Mouse (Mus musculus) lung, adult 10 weeks (tissue): ENCODE results near the gene Tspan14. TPM values are rescaled to one million over a fixed set of nuclear protein-coding genes. Genes with fewer than 3 reads are reported as not detected.

Experiments used
- polyA plus RNA-seq: library from polyadenylated mRNA; stranded (reverse); fragments of 350-450 nt; fragmentation: Illumina TruSeq; extraction: RNeasy Lipid Tissue Mini Kit (QIAGEN cat#74804); gene quantifications from one replicate; pipeline ENCODE4 v1.2.3, GENCODE M21; 2014; ENCODE audit warnings: low read depth, low replicate concordance; ENCODE audit not compliant: insufficient read depth

Gene Tspan14
- 46.6 TPM for polyA plus RNA-seq

DNA sequence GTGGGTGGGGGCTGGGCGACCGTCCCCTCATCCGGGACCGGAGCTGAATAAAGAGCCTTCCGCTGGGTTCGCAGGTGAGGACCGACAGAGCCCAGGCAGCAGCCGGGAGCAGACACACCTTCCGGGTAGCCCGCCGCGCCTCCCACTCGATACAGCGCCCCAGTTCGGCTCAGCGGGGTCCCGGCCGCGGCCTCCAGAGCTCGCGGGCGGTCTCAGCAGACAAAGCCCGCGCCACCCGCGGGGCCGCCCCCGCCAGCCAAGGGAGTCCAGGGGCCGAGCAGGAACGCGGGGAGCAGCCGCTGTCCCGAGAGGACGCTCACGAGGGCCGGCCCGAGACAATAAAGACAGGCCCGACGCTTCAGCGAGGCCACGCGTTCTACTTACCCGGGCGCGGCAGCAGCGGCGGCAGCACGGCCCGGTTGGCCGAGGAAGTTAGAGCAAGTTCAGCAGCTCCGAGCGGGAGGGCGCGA lies at the start of gene Tspan14:
Gene Tspan14, minus strand, starts transcription at position 416 of the 470 bp plus-strand sequence.

DNA sequence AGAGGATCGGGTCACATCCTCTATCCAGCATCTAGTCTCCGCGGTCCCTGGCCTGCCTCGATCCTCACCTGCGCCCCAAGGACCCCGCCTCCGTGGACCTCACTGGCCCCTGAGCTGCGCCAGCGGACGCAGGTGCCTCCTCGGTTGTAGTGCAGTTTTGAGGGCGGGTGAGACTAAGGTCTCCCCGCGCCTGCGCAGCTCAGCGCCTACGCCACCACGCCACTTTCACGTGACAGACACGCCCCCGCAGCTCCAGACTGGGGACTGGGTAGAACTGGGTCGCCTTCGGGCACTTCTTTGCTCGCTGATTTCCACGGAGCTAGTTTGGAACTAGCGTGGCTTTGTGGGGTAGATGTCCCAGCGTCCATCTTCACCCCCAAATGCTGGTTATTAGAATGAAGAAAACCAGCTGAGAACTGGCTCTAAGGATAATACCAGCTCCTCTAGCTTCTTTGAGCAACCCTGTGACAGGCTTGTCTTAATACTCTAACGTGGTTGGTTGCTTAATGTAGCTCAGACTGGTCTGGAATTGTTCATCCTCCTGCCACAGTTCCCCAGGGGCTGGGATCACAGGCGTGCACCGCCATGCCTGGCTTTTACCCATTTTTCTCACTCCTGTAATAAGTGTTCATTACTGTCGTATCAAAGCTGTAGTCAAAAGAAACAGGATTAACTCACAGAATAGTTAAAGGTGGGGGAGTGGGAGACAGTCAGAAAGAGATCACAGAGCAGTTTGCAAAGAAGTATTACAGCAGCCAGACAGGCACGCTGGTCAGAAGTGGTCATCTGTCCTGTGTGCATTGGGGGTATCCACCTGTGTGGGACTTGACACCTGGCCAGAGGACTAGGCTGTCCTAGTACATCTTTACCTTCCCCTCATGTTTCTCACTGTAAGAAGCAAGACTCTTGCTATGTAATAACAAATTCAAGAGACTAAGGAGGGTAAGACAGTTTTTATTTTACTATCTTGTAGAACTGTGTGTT lies 47.3 kb upstream of the Tspan14 start, which contains the start of gene Fam213a:
Gene Fam213a, minus strand, starts transcription at position 159 of the 984 bp plus-strand sequence.

DNA sequence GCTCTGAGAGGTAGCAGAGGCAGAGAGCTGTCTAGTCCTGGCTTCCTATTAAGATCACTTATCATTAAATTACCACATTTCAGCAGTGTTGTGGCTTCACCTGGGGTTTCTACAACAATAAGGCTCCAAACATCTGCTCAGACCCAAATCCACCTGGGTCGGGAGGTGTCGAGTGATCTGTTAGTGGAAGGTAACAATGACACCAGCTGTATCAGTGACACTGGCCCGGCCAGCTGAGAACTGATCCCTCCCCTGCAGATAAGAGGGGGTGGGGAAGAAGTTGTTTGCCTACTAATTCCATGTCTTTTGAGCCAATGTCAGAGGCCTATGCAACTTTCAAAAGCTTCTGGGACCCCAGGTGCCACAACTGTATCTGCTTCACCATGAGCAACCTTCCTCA lies 73.4 kb downstream of the Tspan14 start, which contains the start of gene Sh2d4b:
Gene Sh2d4b, minus strand, starts transcription at position 71 of the 400 bp plus-strand sequence.

Other genes starting within 250 kb of the Tspan14 start
- 0.21 TPM for gene Sh2d4b, start 73.5 kb downstream of the Tspan14 start, polyA plus RNA-seq
- gene Fam213a, start 47.0 kb upstream of the Tspan14 start, polyA plus RNA-seq: 41.5 TPM
- gene Dydc2, start 102.4 kb upstream of the Tspan14 start, polyA plus RNA-seq: 1.5 TPM
- not detected for gene Dydc1, start 106.1 kb upstream of the Tspan14 start, polyA plus RNA-seq
- gene Mat1a, start 138.2 kb upstream of the Tspan14 start, polyA plus RNA-seq: 3.5 TPM
- 4,670 TPM for gene Sftpa1, start 165.0 kb upstream of the Tspan14 start, polyA plus RNA-seq
- 0.74 TPM for gene Mbl1, start 184.7 kb upstream of the Tspan14 start, polyA plus RNA-seq
- 1,193 TPM for gene Sftpd, start 218.3 kb upstream of the Tspan14 start, polyA plus RNA-seq